In genomic region chr6:119129664-119130063, GRCm38 (mm10) we compare ENCODE assay signal across 10 mouse cellular contexts. TPM values are rescaled to one million over a fixed set of nuclear protein-coding genes. Genes with fewer than 3 reads are reported as not detected.
DNase-seq lines count a peak whose midpoint lies in the region; ATAC-seq and TF ChIP-seq lines count a peak whose summit lies in the region.
"Had no signal": no experiment of that assay in that cellular context is flagged by ENCODE, and none has a peak within 500 bp of the region (broad histone marks: within the 10 kb centered on the region; RNA-seq: fewer than 3 reads in every experiment).

No protein-coding gene starts in this region.

- 0 out of 2 replicates have a peak overlapping the region, but pooled peaks have one; percentile 24 for H3K27ac ChIP-seq in heart, embryonic 15.5 days
- H3K27ac ChIP-seq in limb, embryonic 10.5 days = no peak overlapping the region
- H3K27ac ChIP-seq in hindbrain, embryonic 14.5 days = no peak overlapping the region
- H3K27ac ChIP-seq: embryonic facial prominence, embryonic 12.5 days; limb, embryonic 12.5 days had no signal

- no peak for DNase-seq in heart, adult 8-10 months (ENCODE audit: low spot score)
- peak; percentile 28 to 53 for DNase-seq in urinary bladder, postnatal 36 days (ENCODE audit: low spot score in 2 of 2)
- no peak for DNase-seq in urinary bladder, postnatal 10 days (ENCODE audit: low spot score)
- DNase-seq in brain, embryonic 14.5 days (ENCODE audit: low read depth) = no peak
- peak; percentile 30 for DNase-seq in limb, embryonic 10.5 days (ENCODE audit: low spot score)
- peak; percentile 15 to 29 for DNase-seq in spleen, postnatal 36 days (ENCODE audit: low spot score in 2 of 2)
- no peak for DNase-seq in hindbrain, embryonic 14.5 days (ENCODE audit: low spot score)

- no peaks in the 10 kb centered on the region for H3K27me3 ChIP-seq in heart, embryonic 15.5 days
- no peaks in the 10 kb centered on the region for H3K27me3 ChIP-seq in limb, embryonic 10.5 days (ENCODE audit: low read depth, poor library complexity, severe bottlenecking)
- H3K27me3 ChIP-seq in hindbrain, embryonic 14.5 days (ENCODE audit: control insufficient read depth, insufficient read depth, low read length) = no peaks in the 10 kb centered on the region
- H3K27me3 ChIP-seq: embryonic facial prominence, embryonic 12.5 days; limb, embryonic 12.5 days had no signal

- TF ChIP-seq CTCF in brain, embryonic 14.5 days (IDR thresholded peaks at IDR 0.05; ENCODE audit: borderline replicate concordance, extremely low read depth, insufficient read depth, insufficient read length) = peak; percentile 52; the same call in 1 of the 2 replicates

- H3K36me3 ChIP-seq in heart, embryonic 15.5 days = no peaks in the 10 kb centered on the region
- H3K36me3 ChIP-seq in limb, embryonic 10.5 days = no peaks in the 10 kb centered on the region
- H3K36me3 ChIP-seq in hindbrain, embryonic 14.5 days (replicated peaks; ENCODE audit: control insufficient read depth, insufficient read depth) = no peaks in the 10 kb centered on the region
- H3K36me3 ChIP-seq: embryonic facial prominence, embryonic 12.5 days; limb, embryonic 12.5 days had no signal

- H3K4me2 ChIP-seq in heart, embryonic 15.5 days = no peak overlapping the region
- H3K4me2 ChIP-seq in hindbrain, embryonic 14.5 days (replicated peaks) = no peak overlapping the region
- H3K4me2 ChIP-seq: embryonic facial prominence, embryonic 12.5 days; limb, embryonic 12.5 days had no signal

- H3K4me1 ChIP-seq in heart, embryonic 15.5 days (replicated peaks) = peaks cover 55% of the 10 kb centered on the region
- H3K4me1 ChIP-seq in limb, embryonic 10.5 days = peaks cover 8% of the 10 kb centered on the region; the same call in 1 of the 2 replicates
- no peaks in the 10 kb centered on the region for H3K4me1 ChIP-seq in hindbrain, embryonic 14.5 days (replicated peaks; ENCODE audit: control insufficient read depth, insufficient read depth, low read length)
- H3K4me1 ChIP-seq: embryonic facial prominence, embryonic 12.5 days; limb, embryonic 12.5 days had no signal

- no peaks in the 10 kb centered on the region for H3K9me3 ChIP-seq in heart, embryonic 15.5 days (replicated peaks)
- H3K9me3 ChIP-seq in limb, embryonic 10.5 days (replicated peaks) = no peaks in the 10 kb centered on the region
- H3K9me3 ChIP-seq in hindbrain, embryonic 14.5 days (ENCODE audit: control insufficient read depth, low read length) = no peaks in the 10 kb centered on the region; the same call in 1 of the 2 replicates
- H3K9me3 ChIP-seq: embryonic facial prominence, embryonic 12.5 days; limb, embryonic 12.5 days had no signal

- TF ChIP-seq POLR2A in brain, embryonic 14.5 days (IDR thresholded peaks at IDR 0.05; ENCODE audit: borderline replicate concordance, extremely low read depth, insufficient read depth, insufficient read length, poor library complexity, severe bottlenecking) = no peak

- H3K4me3 ChIP-seq in heart, embryonic 15.5 days = no peak overlapping the region
- H3K4me3 ChIP-seq in limb, embryonic 10.5 days = no peak overlapping the region
- H3K4me3 ChIP-seq in hindbrain, embryonic 14.5 days (replicated peaks; ENCODE audit: low read length) = no peak overlapping the region
- H3K4me3 ChIP-seq: embryonic facial prominence, embryonic 12.5 days; limb, embryonic 12.5 days had no signal

- WGBS in heart, embryonic 15.5 days = 68% methylated on average over 5 of the region's 5 CpGs
- 81% methylated on average over 5 of the region's 5 CpGs for whole genome bisulfite sequencing in limb, embryonic 10.5 days
- WGBS in hindbrain, embryonic 14.5 days = 81% methylated on average over 5 of the region's 5 CpGs

- no peak overlapping the region for H3K9ac ChIP-seq in heart, embryonic 15.5 days
- no peak overlapping the region for H3K9ac ChIP-seq in hindbrain, embryonic 14.5 days
- H3K9ac ChIP-seq: embryonic facial prominence, embryonic 12.5 days; limb, embryonic 12.5 days had no signal

- ATAC-seq in heart, embryonic 15.5 days (replicated peaks; ENCODE audit: insufficient number of reproducible peaks, insufficient read depth, low FRiP score, low read depth) = no peak
- no peak for ATAC-seq in hindbrain, embryonic 14.5 days (ENCODE audit: low FRiP score)

RNA-seq across cellular contexts. Expression of gene Dcp1b, which starts 45.4 kb away (rescaled TPM):
- polyA plus RNA-seq in heart, embryonic 15.5 days (2015; fragmentation: Nextera tagmentation; extraction: Ambion mirVana) = 7.6 and 7.8 TPM in 2 replicates
- 1 to 10 TPM; 2.2 to 3.6 (median 2.3) TPM for total RNA-seq in heart, adult 8-10 months (2022)
- 37.9 and 45.8 TPM in 2 replicates for polyA plus RNA-seq in brain, embryonic 14.5 days (2012; rRNA removed)
- polyA plus RNA-seq in limb, embryonic 10.5 days (2016; fragmentation: Nextera tagmentation; extraction: Ambion mirVana) = 5.7 and 8.9 TPM in 2 replicates
- 11.6 and 12.6 TPM in 2 replicates for polyA plus RNA-seq in hindbrain, embryonic 14.5 days (2014; fragmentation: Nextera tagmentation; extraction: Ambion mirVana)

Comparison
In these comparisons a context has a peak if more than half of its experiments do, and no peak if none do; other contexts are left out.
1. DNase-seq: peak in urinary bladder, postnatal 36 days (2 of 2), limb, embryonic 10.5 days (single experiment) and spleen, postnatal 36 days (2 of 2); none in heart, adult 8-10 months (single experiment), urinary bladder, postnatal 10 days (single experiment), brain, embryonic 14.5 days (single experiment) and hindbrain, embryonic 14.5 days (single experiment).